Mouse (Mus musculus): Measurements from ENCODE around the gene Akap6.

Akap6 gene

DNA sequence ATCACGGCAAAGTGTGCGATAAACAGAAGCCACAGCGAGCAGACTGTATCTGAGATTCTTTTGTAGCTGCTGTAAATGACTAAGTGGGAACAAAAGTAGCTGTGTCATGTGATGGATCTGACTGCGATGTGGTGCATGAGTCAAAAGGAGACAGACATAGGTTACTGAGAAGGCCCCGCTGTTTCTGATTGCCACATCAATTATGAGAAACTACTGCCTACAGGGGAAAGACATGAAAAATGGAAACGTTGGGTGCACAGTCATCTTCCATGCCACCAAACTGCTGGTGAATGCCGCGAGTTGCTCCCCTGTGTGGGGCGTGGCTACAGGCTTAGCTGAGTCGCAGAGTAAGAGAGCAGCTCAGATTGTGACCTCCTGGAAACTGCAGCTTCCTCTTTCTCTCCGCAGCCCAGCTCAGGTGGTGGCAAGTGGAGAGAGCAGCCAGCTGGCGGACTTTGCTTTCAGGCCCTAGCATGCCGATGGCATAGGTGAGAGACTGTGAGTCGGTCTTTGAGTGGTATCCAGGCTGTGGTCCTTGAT, 83.8 kb downstream of the Akap6 start:
- DNase-seq (ENCODE audit: low spot score), result peak; percentile 24

DNA sequence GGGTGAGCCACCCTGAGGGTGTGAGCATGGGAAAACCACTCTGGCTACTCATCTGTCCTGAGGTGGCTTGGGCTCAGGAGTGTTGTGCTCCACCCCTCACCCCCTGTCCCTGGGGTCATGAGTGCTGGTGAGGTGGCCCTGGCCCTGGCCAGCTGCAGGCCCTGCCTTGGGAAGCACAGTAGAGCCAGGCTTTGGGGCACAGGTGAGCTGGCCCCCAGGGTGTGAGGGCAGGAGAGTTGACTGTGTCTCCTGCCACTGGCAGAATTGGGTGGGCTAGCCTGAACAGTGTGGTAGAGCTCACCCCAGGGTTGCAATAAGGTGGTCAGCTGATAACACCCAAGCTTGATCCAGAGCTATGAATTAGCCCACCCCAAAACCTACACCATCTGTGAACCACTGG, 86.0 kb downstream of the Akap6 start:
- no peak for DNase-seq (ENCODE audit: low spot score)

DNA sequence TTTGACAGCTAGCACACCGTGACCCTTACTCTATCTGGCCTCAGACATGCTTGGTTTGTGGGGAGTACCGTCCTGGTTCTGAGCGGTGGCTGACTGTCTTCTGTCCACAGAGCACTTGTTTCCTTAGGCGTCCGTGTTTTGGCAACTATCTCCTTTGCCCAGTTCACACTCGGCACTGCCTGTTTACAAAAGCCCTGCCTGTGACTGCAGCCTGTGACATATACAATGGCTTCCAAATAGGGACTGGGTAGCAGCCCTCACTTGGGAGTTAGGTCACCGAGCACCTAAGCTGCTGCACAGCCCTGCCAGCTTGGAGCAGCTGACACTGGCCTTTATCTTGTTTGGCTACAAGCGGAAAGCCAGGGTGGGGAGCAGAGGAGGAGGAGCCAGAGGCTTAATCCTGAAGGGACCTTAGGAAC, 91.2 kb downstream of the Akap6 start:
- peak; percentile 36 for DNase-seq (ENCODE audit: low spot score)

DNA sequence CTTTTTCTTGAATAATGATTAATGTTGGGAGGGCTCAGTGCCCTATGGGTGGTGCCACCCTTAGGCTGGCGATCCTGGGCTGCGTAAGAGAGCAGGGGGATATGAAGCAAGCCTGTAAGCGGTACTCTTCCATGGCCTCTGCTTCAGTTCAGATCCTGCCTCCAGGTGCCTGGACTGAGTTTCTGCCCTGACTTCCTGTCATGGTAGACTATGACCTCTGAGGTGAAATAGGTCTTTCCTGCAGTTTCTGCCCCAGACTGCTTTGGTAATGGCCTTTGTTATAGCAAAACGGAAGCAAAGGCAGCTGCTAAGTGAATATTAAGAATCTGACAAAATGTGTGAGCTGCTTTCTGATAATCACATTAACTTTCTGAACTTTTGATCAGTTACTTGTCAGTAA, 94.9 kb downstream of the Akap6 start:
- no peak for DNase-seq (ENCODE audit: low spot score)

DNA sequence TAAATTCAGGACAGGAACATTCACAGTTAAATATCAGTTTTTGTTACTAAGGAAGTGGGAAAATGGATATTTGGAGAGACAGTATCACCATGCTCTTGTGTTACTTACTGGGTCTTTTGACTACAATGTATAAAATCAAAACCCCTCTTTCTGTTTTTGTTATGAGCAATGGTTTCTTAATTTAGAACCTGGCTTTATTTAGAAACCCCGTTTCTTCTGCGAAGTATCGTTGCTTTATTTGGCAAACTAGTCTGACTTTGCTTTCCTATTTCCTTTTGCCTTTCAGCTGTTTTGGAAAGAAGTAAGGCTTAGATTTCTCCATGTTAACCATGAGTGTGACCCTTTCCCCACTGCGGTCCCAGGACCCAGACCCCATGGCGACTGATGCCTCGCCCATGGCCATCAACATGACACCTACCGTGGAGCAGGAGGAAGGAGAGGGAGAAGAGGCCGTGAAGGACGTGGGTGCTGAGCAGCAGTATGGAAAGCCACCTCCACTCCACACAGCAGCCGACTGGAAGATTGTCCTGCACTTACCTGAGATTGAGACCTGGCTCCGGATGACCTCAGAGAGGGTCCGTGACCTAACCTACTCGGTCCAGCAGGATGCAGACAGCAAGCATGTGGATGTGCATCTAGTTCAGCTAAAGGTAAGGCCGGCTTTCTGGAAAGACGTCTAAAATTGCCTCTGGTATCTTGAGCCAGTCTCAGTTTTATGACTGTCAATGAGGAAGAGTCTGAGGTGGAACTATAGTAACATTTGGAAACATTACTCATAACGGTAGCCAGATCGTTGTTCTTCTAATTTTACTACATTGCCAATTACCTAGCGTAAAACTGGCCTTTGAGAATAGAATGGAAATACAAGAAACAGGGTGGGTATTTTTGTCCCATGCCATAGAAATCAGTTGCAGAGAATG, 96.6 kb downstream of the Akap6 start:
- DNase-seq (ENCODE audit: low spot score), result no peak

DNA sequence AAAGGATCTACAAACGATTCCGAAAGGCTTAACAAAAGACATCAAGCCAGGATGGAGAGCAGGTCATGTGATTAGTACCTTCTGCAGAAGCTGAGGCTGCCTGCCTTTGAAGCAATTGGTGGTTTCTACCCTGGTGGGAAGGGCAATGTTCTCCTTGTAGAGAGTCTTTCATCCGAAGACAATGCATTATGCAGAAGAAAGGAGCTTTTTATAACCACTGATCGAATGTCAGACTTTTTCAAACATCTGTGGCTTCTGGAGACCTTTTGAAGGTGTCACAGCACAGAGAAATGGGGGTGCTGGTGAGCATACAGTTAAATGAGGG, 97.2 kb downstream of the Akap6 start:
- DNase-seq (ENCODE audit: low spot score), result no peak

DNA sequence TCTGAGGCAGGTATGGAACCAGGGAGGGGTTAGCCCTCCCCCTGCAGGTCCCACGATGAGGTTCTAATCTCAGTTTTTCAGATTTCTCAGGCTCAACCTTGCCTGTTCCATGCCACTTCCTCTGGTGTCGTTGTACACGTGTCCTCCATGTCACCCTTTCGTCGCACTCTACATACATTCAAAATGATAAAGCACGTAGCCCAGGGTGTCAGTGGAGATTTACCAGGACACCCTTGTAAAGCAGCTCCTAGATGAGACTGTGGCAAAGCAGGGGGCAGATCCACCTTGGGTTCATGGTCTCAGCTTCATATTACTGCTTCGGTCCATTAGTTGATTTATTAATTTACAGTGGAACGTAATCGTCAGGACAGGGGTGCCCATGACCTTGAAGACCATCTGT, 100.5 kb downstream of the Akap6 start:
- DNase-seq (ENCODE audit: low spot score), result no peak

DNA sequence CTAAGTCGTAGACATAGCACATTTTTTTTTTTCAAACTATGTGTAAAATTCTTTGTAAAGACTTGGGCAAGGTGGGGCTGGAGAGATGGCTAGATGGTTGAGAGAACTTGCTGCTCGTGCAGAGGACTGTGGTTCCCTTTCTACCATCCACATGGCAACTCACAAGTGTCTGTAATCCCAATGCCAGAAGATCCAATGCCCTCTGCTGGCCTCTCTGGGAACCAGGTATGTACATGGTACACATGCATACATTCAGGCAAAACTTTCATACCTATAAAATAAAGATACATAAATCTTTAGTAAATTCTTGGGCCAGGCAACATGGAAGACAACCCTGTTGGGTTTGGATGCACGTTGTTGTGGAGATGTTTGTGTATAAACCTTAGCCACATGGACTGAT, 107.1 kb downstream of the Akap6 start:
- no peak for DNase-seq (ENCODE audit: low spot score)

DNA sequence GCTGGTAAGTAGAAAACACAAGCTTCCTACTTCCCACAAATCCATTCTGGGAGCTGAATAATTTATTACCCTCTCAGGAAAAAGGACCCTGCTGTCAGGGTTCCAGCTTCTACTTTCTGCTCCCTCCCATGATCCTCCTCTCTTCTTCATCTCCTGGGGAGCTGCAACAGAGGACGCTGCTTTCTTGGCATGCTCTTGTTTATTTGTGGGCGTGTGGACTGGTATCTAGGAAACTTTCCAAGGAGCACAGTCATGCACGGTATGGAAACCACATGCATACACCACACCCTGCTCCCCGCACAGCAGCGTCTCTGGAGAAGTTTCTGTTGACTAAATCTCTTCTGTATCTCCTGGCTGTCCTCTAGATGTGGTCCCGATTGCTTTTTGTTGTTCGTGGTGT, 119.4 kb downstream of the Akap6 start:
- DNase-seq (ENCODE audit: low spot score), result peak; percentile 22

DNA sequence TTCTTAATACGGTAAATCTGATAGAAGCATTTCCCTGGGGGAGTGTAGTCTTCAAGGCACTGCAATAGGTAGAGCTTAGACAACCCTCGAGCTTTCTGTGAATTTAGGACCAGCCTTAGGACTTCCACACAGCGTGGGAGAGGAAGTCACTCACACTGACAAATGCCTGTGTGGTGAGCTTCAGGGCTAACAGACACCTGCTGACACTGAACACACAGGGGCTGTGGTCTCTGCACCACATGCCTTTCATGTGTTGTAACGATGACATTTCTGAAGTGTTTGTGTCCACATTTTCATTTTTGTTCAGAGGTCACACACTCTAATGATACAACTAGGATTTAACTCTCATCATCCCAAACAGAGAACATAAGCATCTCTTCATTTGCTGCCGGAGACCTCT, 125.6 kb downstream of the Akap6 start:
- no peak for DNase-seq (ENCODE audit: low spot score)

DNA sequence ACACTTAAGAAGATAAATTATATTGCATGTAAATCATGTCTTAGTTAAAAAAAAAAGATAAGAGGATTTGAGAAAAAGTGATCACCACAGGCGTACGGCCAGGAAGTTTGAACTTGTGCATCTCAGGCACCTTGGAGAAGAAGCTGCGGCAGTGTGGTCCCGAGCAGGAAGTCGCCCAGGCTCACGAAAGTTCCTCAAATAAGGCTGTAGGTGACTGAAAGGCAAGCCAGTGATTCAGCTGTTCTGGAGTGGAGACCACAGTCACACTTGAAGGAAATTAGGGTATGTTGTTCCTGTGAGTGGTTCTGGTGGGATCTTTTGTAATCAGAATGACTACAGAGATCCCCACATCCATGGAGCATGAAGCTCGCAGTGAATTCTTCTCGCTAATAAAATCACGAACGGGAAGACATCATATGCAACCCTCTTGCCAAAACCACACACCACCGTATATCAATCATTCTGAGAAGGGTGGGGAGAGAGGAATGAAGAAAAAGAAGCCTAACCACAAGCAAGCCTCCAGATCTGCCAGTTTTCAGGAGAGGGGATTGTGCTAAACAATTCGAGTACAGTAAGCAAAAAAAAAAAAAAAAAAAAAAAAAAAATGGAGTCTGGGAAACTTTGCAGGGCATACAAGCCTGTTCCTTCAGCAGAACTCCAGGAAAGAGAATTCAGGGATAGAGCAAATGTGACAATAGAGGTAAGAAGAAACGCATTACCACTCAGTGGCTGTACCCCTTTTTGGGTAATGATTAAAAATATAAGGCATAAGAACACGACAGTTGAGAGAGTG, 130.0 kb downstream of the Akap6 start:
- DNase-seq (ENCODE audit: low spot score), result no peak

DNA sequence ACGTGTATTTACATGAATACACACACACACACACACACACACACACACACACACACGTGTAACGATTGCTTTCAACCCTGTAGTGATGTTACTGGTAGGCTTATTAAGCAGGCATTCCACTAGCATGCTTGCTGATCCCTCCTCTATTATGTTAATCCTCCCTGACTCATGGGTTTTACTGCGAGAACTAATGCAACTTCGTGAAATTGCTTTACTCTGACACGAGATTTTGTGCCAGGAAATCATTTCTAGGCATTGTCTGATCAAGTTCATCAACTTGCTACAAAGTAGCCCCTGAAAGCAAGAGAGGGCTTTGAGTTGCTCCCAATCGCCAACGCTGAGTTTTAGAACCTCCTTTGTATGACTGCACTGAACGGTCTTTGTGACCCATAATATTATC, 132.6 kb downstream of the Akap6 start:
- DNase-seq (ENCODE audit: low spot score), result no peak

DNA sequence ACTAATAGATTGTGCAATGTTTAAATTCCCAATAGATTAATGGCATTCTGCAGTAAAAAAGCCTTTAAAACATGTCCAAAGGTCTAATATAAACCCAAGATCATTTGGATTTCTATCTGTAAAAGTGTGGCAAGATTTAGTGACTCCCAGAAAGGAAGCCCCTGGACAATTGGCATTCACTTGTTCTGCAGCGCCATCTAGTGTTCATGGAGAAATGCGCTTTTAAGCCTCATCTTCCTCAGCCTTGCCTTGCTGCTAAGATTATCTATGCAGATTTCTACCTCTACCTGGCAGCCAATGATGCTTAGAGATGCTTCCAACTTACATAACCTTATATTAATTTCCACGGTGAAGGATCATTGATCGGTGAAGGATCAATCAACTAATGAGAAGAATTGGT, 133.0 kb downstream of the Akap6 start:
- peak; percentile 76 for DNase-seq (ENCODE audit: low spot score)

DNA sequence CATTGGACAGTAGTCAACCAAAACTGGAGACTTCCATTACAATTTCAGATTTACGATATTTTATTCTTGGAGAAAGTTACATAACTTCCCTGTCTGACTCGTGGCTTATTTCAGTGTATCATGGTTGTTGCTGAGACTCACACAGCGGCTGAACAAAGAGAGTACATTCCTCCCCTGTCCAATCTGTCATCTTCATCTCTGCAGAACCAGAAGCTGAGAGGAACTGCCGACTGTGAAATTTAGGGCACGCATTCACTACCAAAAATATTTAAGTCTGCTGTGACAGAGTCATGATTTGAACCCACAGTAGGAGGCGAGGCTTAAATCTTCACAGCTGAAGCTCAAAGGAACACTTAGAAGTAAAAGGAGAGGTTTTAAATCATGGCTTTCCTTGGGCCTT, 134.0 kb downstream of the Akap6 start:
- DNase-seq (ENCODE audit: low spot score), result no peak

DNA sequence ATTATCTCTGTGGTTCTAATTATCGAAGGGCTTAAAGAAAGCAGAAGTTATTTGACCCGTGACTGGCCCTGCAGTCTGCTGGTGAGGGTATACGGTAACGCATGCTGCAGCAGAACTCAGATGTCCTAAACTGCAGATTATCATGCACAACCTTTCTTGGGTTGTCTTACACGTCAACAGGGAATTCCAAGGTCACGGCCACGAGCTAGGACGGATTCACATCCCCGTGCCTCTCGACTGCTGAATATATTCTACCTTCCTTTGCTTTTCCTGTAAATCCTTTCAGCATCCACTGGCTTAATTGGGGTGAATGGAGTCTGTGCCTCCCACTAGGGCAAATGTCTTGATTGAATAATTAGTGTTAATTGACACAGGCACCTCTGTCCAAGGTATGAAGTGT, 134.9 kb downstream of the Akap6 start:
- DNase-seq (ENCODE audit: low spot score), result no peak

DNA sequence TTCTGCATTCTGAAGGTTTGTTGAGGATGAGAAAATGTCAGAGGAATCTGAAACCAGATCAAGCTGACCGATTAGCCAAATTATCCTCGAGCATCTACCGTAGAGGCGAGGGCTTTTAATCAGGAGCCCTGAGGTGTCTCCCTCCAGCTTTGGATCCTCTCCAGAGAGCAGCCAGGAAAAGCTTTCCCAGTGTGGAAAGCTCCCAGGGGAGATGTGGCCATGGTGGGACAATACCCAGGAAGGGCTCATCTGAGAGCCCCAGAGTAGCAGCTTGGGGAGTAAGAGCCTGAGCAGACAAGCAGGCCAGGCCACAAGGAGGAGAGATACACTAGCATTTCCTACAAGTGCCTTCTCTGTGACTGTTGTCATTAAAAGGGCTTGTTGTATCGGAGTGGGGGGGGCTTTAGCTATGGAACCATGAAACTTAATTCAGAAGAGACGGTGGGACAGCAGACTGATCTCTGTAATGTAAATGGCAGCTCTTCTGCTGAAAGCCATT, 135.6 kb downstream of the Akap6 start:
- DNase-seq (ENCODE audit: low spot score), result no peak

DNA sequence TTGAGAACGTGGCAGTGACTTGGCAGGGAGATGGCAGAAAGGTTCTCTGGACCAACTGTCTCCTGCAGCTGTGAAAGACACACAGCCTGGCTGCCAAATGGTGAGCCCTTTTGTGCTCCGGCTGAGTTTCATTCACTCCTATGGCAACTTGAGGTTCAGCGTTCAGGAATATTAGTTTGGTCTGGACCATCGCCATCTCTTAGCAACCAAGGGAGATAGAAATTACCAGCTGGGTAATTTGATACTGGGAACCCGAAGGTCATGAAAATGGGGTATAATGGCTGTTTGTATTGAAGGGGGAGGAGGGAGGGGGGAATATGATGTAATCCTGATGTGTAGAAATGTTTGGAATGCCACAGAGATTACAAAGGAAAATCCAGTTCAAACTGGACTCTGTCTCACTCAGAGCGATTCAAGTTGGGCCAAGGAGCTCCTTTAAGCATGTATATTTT, 136.1 kb downstream of the Akap6 start:
- DNase-seq (ENCODE audit: low spot score), result no peak

DNA sequence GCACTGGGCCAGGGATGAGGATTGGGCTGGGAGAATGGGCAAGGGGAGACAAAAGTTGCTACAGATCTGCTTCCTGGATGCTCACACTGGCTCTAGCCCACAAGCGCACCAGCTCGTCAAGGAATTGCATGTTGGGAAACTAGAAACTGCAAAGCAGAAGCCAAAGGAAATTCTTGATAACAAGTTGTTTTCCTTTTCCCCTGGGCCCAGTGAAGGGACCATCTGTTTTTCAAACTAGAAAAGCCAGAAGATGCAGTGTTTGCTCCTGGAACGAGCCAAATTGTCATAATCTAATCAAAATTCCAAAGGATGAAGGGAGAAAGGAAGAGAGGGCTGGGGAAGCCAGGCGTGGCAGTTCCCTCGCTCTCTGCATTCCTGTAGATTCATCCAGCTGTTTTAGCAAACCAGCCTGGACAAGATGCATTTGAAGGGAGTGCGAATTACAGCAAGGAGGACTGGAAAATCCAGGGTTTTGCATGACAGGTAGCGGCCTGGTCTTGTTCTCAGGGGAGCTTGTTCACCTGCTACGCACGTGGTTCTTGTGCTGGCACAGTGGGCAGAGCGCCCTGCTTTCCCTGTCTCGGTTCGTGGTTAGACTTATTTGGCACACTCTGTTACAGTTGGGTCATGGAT, 136.8 kb downstream of the Akap6 start:
- peak; percentile 38 for DNase-seq (ENCODE audit: low spot score)

DNA sequence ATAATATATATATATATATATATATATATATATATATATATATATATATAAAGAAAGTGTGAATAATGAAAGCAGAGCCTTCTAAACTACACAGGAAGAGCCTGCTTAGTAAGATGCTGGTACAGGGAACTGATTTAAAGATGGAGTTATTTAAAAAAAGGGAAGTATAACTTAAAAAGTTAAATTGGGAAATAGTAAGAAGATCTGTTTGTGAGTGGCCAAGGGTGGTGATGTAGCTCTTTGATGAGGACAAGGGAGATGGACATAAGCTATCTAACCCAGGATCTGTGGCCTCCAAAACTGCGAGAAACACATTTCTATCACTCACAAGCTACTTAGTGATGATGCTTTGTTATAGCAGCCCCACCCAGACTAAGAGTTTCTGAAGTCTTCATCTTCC, 146.8 kb downstream of the Akap6 start:
- no peak for DNase-seq (ENCODE audit: low spot score)

DNA sequence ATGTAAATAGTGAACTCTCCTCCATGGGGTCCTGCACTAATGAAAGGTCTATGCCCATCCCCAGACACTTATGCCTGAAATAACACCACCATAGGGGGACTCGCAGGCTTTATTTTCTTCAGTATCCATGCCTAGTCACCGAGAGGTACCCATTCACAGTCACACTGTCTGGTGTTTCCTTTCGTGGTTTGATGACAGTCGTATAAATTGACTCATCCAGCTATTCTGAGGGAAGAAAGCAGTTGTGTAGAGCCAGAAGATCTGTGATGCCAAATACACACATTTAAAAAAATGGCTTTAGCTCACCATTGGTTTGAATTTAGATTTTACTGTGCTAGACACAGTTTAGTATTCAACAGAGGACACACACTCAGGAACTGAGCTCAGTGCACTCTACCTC, 147.8 kb downstream of the Akap6 start:
- DNase-seq (ENCODE audit: low spot score), result no peak

DNA sequence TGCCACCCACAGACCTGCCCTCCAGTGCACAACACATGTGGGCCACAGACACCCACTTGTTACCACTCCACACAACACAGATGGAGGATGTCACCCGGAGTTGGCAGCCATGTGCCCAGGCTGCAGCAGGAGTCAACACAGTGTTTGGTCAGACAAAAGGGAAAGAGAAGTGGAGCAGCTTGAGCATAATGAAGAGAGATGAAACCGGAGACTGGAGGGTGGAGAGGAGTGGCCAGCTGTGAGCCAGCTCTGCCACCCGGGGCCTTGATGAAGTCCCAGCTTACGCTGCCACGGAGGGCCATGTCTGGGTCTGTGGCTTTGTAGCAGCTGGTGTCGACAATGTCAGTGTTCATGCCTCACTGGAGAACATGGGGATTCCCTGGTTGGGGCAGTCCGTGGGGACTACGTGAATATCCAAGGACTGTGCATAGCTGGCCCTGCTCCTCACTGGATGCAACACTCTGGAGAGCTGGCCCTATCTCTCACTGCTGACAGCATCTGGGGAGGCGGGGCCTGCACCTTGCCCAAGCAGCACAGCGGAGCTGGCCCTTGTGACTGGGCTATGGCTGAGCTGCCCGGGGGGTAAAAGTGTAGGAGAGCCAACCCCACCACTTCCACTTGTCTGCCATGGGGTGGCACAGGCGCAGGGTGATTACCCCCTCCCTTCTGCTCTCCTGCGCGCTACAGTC, 148.8 kb downstream of the Akap6 start:
- no peak for DNase-seq (ENCODE audit: low spot score)

DNA sequence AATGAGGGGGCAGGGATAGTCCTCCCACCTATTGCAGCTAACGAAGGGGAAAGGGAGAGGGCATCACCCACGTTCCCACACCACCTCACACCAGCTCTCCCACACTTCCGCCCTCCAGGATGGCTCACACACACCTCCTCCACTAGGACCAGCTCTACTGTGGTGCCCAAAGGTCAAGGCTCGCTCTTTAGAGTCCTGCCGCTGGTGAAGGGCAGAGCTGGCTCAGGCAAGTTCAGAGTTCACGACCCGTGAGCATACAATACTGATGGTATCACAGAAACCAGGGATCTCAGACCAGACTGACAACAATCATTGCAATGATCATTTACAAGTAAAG, 149.3 kb downstream of the Akap6 start:
- no peak for DNase-seq (ENCODE audit: low spot score)
